Mouse (Mus musculus): ENCODE measurements around the gene Map1s. TPM values are rescaled to one million over a fixed set of nuclear protein-coding genes. Genes with fewer than 3 reads are reported as not detected.
"Not testable (repeated sequence)": the region's sequence is repeated elsewhere in the genome, so short reads cannot be mapped to it uniquely, and the experiment has no call there.

Gene Map1s
- polyA plus RNA-seq, 1 experiment: 18.4 TPM

DNA sequence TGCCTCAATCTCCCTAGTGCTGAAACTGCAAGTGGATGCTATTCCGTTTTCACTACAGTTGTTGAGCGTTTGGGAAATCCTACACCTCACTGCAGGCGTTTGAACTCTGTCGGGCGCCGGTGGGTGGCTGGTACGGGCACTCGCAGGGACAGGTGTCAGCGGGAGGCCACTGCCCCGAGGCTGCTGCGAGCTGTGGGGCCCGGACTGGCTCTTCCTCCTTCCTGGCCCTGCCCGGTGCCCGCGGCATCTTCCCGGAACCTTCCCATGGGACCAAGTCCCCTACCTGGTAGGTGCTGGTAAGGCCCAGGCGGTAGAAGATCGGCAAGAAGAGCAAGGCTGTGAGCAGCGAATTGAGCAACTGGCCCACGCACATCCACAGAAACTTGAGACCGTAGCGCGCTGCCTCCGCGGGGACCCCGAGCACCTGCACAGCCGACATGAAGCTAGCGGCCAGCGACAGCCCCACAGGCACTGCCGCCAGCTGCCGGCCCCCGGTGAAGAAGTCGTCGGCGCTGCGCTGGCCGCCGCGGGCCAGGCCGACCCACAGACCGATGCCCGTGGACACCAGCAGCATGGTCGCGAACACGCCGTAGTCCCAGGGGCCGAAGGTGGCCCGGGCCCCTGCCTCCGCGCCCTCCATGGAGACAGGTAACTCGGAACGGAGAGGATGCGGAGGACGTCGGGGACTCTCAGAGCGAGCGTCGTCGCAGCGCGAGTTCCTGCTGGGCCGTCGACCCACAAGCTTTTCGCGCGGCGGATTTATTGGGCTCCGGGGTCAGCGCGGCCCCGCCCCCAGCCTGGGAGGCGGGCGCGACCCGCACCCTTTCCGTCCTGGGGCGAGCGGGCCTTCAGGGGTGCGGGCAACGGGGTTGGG lies 13.5 kb upstream of the Map1s start, which contains the start of gene Slc5a5:
TSS of gene Slc5a5 (minus strand) at position 736 of the 874 bp plus-strand sequence.
- H3K4me1 ChIP-seq (ENCODE audit: control insufficient read depth, insufficient read depth, low read length): no peaks in the 10 kb centered on the region; the same call in 1 of the 2 replicates
- TF ChIP-seq CTCF (conservative IDR thresholded peaks at IDR 0.05; ENCODE audit: insufficient read depth, insufficient read length, low read depth, low read length) (no peak), POLR2A (IDR thresholded peaks at IDR 0.05; ENCODE audit: low read depth, low read length) (no peak)
- WGBS: 10% methylated on average over 80 of the region's 80 CpGs
- no peaks in the 10 kb centered on the region for H3K27me3 ChIP-seq (replicated peaks; ENCODE audit: control insufficient read depth, insufficient read depth, low read length)
- no peaks in the 10 kb centered on the region for H3K36me3 ChIP-seq (ENCODE audit: control insufficient read depth, insufficient read depth, low read length)
- no peak within 1 kb of the TSS for H3K27ac ChIP-seq (ENCODE audit: insufficient read depth, low read depth, low read length)
- no peak for DNase-seq
- no peak within 1 kb of the TSS for H3K4me3 ChIP-seq (ENCODE audit: insufficient read depth, low read depth, low read length)

GRCm38 (mm10) chr8:70892896-70893655 lies 12.7 kb upstream of the Map1s start:
- Histone ChIP-seq H3K27ac (ENCODE audit: insufficient read depth, low read depth, low read length) (no peak overlapping the region), H3K36me3 (ENCODE audit: control insufficient read depth, insufficient read depth, low read length) (no peaks in the 10 kb centered on the region), H3K4me1 (ENCODE audit: control insufficient read depth, insufficient read depth, low read length) (no peaks in the 10 kb centered on the region; the same call in 1 of the 2 replicates), H3K4me3 (ENCODE audit: insufficient read depth, low read depth, low read length) (no peak overlapping the region), H3K27me3 (replicated peaks; ENCODE audit: control insufficient read depth, insufficient read depth, low read length) (no peaks in the 10 kb centered on the region)
- WGBS: 44% methylated on average over 20 of the region's 20 CpGs
- TF ChIP-seq CTCF (conservative IDR thresholded peaks at IDR 0.05; ENCODE audit: insufficient read depth, insufficient read length, low read depth, low read length): no peak
- no peak for TF ChIP-seq POLR2A (IDR thresholded peaks at IDR 0.05; ENCODE audit: low read depth, low read length)
- DNase-seq: no peak

- no peaks in the 10 kb centered on the region for H3K27me3 ChIP-seq (replicated peaks; ENCODE audit: control insufficient read depth, insufficient read depth, low read length)
- peak; percentile 76 for DNase-seq
- no peaks in the 10 kb centered on the region for H3K36me3 ChIP-seq (ENCODE audit: control insufficient read depth, insufficient read depth, low read length)
- TF ChIP-seq POLR2A (IDR thresholded peaks at IDR 0.05; ENCODE audit: low read depth, low read length) (no peak), CTCF (conservative IDR thresholded peaks at IDR 0.05; ENCODE audit: insufficient read depth, insufficient read length, low read depth, low read length) (peak; percentile 71)
- H3K27ac ChIP-seq (ENCODE audit: insufficient read depth, low read depth, low read length): no peak overlapping the region
- 44% methylated on average over 12 of the region's 12 CpGs for whole genome bisulfite sequencing
- H3K4me3 ChIP-seq (ENCODE audit: insufficient read depth, low read depth, low read length): no peak overlapping the region
- no peaks in the 10 kb centered on the region; the same call in 1 of the 2 replicates for H3K4me1 ChIP-seq (ENCODE audit: control insufficient read depth, insufficient read depth, low read length)
Observed at GRCm38 (mm10) chr8:70893656-70894384, 11.9 kb upstream of the Map1s start.

GRCm38 (mm10) chr8:70894385-70894720 lies 11.4 kb upstream of the Map1s start:
- Histone ChIP-seq H3K4me3 (ENCODE audit: insufficient read depth, low read depth, low read length) (no peak overlapping the region), H3K27me3 (replicated peaks; ENCODE audit: control insufficient read depth, insufficient read depth, low read length) (no peaks in the 10 kb centered on the region), H3K27ac (ENCODE audit: insufficient read depth, low read depth, low read length) (no peak overlapping the region), H3K36me3 (ENCODE audit: control insufficient read depth, insufficient read depth, low read length) (no peaks in the 10 kb centered on the region), H3K4me1 (ENCODE audit: control insufficient read depth, insufficient read depth, low read length) (no peaks in the 10 kb centered on the region; the same call in 1 of the 2 replicates)
- no peak for DNase-seq
- TF ChIP-seq CTCF (conservative IDR thresholded peaks at IDR 0.05; ENCODE audit: insufficient read depth, insufficient read length, low read depth, low read length) (no peak), POLR2A (IDR thresholded peaks at IDR 0.05; ENCODE audit: low read depth, low read length) (no peak)
- 72% methylated on average over 2 of the region's 2 CpGs for WGBS

DNA sequence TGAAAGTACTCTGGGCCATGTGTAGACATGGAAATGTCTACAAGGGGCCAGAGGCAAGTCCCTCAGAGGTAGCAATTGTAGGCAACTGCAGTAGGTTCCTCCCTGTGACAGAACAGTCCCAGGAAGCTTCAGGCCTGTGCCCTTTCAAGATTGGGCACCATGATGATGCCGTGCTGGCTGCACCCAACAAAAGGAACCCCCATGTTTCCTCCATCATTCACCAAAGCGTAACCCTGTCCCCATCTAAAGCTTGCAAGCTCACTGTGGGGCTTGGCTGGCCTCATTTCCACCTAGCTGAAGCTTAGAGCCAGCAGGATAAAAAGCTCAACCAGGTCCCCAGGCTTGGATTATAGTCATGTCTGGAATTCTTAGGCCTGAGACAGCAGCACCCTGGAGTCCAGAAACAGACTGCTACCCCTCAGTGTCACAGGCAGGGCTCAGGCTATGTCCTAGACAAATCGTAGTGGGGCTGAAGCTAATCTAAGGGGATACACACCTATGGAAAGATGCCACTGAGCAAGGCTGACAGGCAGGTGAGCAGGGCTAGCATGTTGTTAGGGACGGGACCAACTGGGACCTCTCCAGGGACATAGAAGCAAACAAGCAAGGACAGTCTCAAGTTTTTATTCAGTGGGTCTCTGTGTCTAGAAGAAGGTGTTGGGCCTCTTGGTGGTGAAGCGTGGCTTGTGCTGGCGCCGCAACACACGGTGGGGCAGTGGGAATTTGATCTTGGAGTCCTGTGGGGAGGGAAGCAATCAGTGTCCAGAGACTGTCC lies 10.8 kb upstream of the Map1s start:
- 73% methylated on average over 8 of the region's 8 CpGs for WGBS
- Histone ChIP-seq H3K27me3 (replicated peaks; ENCODE audit: control insufficient read depth, insufficient read depth, low read length) (no peaks in the 10 kb centered on the region), H3K36me3 (ENCODE audit: control insufficient read depth, insufficient read depth, low read length) (no peaks in the 10 kb centered on the region), H3K4me1 (ENCODE audit: control insufficient read depth, insufficient read depth, low read length) (no peaks in the 10 kb centered on the region; the same call in 1 of the 2 replicates), H3K27ac (ENCODE audit: insufficient read depth, low read depth, low read length) (no peak overlapping the region), H3K4me3 (ENCODE audit: insufficient read depth, low read depth, low read length) (no peak overlapping the region)
- TF ChIP-seq POLR2A (IDR thresholded peaks at IDR 0.05; ENCODE audit: low read depth, low read length) (no peak), CTCF (conservative IDR thresholded peaks at IDR 0.05; ENCODE audit: insufficient read depth, insufficient read length, low read depth, low read length) (no peak)
- DNase-seq: no peak

GRCm38 (mm10) chr8:70895571-70896259 lies 10.0 kb upstream of the Map1s start:
- H3K4me1 ChIP-seq (ENCODE audit: control insufficient read depth, insufficient read depth, low read length); H3K36me3 ChIP-seq (ENCODE audit: control insufficient read depth, insufficient read depth, low read length); H3K4me3 ChIP-seq (ENCODE audit: insufficient read depth, low read depth, low read length); DNase-seq; H3K27ac ChIP-seq (ENCODE audit: insufficient read depth, low read depth, low read length); H3K27me3 ChIP-seq (replicated peaks; ENCODE audit: control insufficient read depth, insufficient read depth, low read length): not testable (repeated sequence)
- 58% methylated on average over 24 of the region's 24 CpGs for WGBS

Data from kidney, adult 2 months (tissue).